Mouse (Mus musculus): ENCODE results near the gene Atxn1. TPM values are rescaled to one million over a fixed set of nuclear protein-coding genes. Genes with fewer than 3 reads are reported as not detected.

Atxn1 gene
- polyA plus RNA-seq, 1 experiment from 2014 or later: 5.9 TPM

DNA sequence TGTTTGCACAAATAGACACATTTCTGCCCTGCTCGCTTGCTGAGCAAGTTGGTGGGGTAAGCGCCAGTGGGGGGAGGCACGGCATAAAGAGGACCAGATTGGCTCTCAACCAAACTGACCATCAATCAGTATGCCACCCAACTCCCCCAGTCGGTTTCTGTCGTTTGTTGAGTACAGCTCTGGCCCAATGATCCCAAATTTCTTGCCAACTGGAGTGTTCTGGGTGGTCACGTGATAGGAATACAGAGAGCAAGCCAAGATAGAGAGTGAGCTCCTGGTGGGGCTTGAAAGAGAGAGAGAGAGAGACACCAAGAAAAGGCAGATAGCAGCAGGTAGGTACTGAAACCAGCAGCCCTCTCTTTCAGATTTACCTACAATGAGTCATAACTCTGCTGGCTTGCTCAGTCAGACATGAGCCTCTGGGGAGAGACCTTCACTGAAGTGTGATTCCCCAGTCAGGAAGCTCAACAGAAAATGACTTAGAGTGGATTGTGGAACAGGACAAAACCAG lies 57.6 kb downstream of the Atxn1 start:
- Histone ChIP-seq H3K4me1 (ENCODE audit: insufficient read depth, low read length) (peaks cover 35% of the 10 kb centered on the region), H3K4me2 (replicated peaks; ENCODE audit: low read depth, low read length) (no peak overlapping the region), H3K27me3 (ENCODE audit: insufficient read depth, low read length) (no peaks in the 10 kb centered on the region), H3K27ac (ENCODE audit: low read length) (no peak overlapping the region; the same call in 1 of the 2 replicates), H3K4me3 (ENCODE audit: low read length) (no peak overlapping the region), H3K36me3 (ENCODE audit: insufficient read depth, low read length) (peaks cover 3% of the 10 kb centered on the region; the same call in 1 of the 2 replicates), H3K9me3 (ENCODE audit: low read length) (no peaks in the 10 kb centered on the region), H3K9ac (replicated peaks; ENCODE audit: low read length) (no peak overlapping the region)
- WGBS: 50% methylated on average over 6 of the region's 6 CpGs
- no peak for ATAC-seq (ENCODE audit: low FRiP score, low TSS enrichment)

DNA sequence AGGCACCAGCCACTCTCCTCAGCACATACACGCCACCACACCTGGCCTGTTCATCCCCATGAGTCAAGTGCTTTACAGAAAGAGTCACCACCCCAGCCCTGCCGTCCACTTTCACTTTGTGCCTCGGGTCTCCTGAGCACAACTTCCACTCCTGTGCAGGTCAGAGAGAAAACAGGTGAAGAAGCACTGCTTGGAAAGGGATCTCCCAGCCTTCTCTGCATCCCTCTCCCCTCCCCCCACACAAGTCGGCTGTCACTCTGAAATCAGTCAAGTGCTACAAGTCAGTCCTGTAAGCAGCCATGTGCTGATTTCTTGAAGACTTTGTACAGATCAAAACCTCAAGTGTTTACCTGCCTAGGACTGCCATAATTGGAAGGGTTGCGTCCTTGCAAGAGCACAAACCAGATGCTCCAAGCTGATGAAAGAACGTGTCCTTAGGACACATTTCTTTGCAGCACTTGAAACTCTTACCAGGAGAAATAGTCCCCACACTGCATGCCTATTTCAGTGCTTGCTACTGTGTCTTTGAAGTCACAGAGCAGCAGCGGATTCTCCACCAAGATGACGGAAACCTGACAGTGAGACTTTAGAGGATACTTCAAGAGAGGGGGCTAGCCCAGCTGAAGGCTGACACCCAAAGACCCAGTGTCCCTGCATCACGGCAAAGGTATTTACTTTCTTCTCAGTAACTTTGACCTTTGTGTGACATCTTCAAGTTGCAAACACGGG lies 58.2 kb downstream of the Atxn1 start:
- WGBS: 60% methylated on average over 10 of the region's 10 CpGs
- Histone ChIP-seq H3K4me1 (ENCODE audit: insufficient read depth, low read length) (peaks cover 35% of the 10 kb centered on the region), H3K4me3 (ENCODE audit: low read length) (no peak overlapping the region), H3K27me3 (ENCODE audit: insufficient read depth, low read length) (no peaks in the 10 kb centered on the region), H3K36me3 (ENCODE audit: insufficient read depth, low read length) (peaks cover 3% of the 10 kb centered on the region; the same call in 1 of the 2 replicates), H3K27ac (ENCODE audit: low read length) (no peak overlapping the region), H3K9ac (replicated peaks; ENCODE audit: low read length) (no peak overlapping the region), H3K9me3 (ENCODE audit: low read length) (no peaks in the 10 kb centered on the region), H3K4me2 (replicated peaks; ENCODE audit: low read depth, low read length) (no peak overlapping the region)
- no peak for ATAC-seq (ENCODE audit: low FRiP score, low TSS enrichment)

DNA sequence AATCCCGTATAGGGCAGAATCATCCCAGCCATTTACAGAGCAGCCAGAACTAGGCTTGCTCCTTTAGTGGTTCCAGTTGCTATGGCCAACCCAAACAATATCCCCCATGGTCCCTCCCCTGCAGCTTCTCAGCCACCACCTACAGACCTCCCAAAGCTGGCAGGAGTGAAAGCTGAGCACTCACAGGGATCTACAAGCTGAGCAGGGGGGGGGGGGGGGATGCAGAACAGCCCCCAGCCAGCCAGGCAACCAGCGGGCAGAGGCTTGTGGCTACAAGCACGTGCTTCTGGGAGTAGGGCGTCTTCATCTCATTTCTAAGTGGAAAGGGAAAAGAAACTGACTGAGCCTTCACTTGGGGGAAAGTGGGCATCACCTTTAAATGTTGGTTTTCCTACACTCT lies 59.9 kb downstream of the Atxn1 start:
- 61% methylated on average over 4 of the region's 4 CpGs for WGBS

DNA sequence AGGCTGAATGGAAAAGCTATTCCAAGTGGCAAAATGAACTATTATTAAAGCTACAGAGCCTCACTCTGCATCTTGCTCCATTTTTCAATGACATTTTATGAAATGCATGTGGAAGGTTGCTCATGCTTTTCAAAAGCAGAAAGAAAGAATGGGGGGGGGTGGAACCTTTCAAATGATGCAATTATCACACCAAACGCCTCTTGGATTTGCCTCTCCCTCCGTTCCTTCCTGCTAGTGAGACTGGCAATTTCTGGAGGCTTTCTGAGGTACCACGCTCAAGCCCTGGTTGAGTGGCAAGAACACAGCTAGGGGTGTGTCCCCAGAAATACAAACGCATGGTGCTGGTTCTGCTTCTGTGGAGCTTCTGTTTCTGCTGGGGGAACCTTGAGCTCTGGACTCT lies 60.4 kb downstream of the Atxn1 start:
- no peaks in the 10 kb centered on the region for H3K9me3 ChIP-seq (ENCODE audit: low read length)
- no peak overlapping the region for H3K4me2 ChIP-seq (replicated peaks; ENCODE audit: low read depth, low read length)
- H3K9ac ChIP-seq (replicated peaks; ENCODE audit: low read length): no peak overlapping the region
- ATAC-seq (ENCODE audit: low FRiP score, low TSS enrichment): no peak
- no peaks in the 10 kb centered on the region for H3K27me3 ChIP-seq (ENCODE audit: insufficient read depth, low read length)
- 81% methylated on average over 4 of the region's 4 CpGs for WGBS
- H3K36me3 ChIP-seq (ENCODE audit: insufficient read depth, low read length): peaks cover 3% of the 10 kb centered on the region; the same call in 1 of the 2 replicates
- H3K4me3 ChIP-seq (ENCODE audit: low read length): no peak overlapping the region
- peaks cover 35% of the 10 kb centered on the region for H3K4me1 ChIP-seq (ENCODE audit: insufficient read depth, low read length)
- H3K27ac ChIP-seq (ENCODE audit: low read length): no peak overlapping the region

More for the DNA sequence above, 59.9 kb downstream of the Atxn1 start:
- H3K27me3 ChIP-seq (ENCODE audit: insufficient read depth, low read length): no peaks in the 10 kb centered on the region
- H3K27ac ChIP-seq (ENCODE audit: low read length): no peak overlapping the region
- no peak overlapping the region for H3K4me2 ChIP-seq (replicated peaks; ENCODE audit: low read depth, low read length)
- no peak overlapping the region for H3K9ac ChIP-seq (replicated peaks; ENCODE audit: low read length)
- peaks cover 35% of the 10 kb centered on the region for H3K4me1 ChIP-seq (ENCODE audit: insufficient read depth, low read length)
- peaks cover 3% of the 10 kb centered on the region; the same call in 1 of the 2 replicates for H3K36me3 ChIP-seq (ENCODE audit: insufficient read depth, low read length)
- no peak overlapping the region for H3K4me3 ChIP-seq (ENCODE audit: low read length)
- ATAC-seq (ENCODE audit: low FRiP score, low TSS enrichment): 0 out of 2 replicates have a peak, but pooled peaks have one; percentile 39
- H3K9me3 ChIP-seq (ENCODE audit: low read length): no peaks in the 10 kb centered on the region

DNA sequence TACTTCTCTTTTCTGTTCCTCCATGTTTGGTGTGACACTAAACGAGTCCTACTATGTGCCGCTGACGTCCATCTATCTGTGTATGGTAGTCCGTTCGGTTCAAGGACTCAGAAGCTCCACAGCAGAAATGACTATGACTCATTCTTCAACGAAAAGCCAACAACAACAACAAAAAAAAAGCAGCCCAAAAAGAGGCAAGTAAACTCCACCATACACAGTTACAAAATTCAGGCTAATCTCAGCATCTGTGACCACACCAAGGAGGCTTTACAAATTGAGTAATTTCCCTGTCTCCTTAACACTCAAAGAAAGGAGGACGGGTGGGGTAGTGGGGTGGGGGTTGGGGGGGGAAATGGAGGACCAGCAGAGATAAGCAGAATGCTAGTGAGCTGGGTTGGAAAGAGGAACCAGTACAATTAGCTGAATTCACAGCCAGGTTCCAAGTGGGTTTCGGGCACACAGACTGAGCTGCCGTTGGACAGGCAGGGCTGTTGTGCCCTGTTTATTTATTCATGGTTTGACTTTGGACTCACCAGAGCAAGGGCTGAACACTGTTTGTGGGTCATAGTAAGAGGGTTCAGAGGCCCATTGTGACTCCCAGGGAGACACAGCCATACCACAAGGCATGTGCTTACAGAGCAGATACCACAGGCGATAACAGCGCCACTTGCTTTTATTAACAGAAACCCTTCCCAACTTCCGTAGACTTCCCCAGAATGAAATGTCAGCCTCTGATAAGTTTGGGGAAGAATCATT lies 61.1 kb downstream of the Atxn1 start:
- WGBS: 76% methylated on average over 12 of the region's 12 CpGs
- Histone ChIP-seq H3K9me3 (ENCODE audit: low read length) (no peaks in the 10 kb centered on the region), H3K36me3 (ENCODE audit: insufficient read depth, low read length) (peaks cover 3% of the 10 kb centered on the region; the same call in 1 of the 2 replicates), H3K4me3 (ENCODE audit: low read length) (no peak overlapping the region), H3K27me3 (ENCODE audit: insufficient read depth, low read length) (no peaks in the 10 kb centered on the region), H3K9ac (replicated peaks; ENCODE audit: low read length) (no peak overlapping the region), H3K4me1 (ENCODE audit: insufficient read depth, low read length) (peaks cover 35% of the 10 kb centered on the region), H3K4me2 (replicated peaks; ENCODE audit: low read depth, low read length) (no peak overlapping the region), H3K27ac (ENCODE audit: low read length) (peak overlapping the region; percentile 50)
- ATAC-seq (ENCODE audit: low FRiP score, low TSS enrichment): peak; percentile 57; the same call in 1 of the 2 replicates

DNA sequence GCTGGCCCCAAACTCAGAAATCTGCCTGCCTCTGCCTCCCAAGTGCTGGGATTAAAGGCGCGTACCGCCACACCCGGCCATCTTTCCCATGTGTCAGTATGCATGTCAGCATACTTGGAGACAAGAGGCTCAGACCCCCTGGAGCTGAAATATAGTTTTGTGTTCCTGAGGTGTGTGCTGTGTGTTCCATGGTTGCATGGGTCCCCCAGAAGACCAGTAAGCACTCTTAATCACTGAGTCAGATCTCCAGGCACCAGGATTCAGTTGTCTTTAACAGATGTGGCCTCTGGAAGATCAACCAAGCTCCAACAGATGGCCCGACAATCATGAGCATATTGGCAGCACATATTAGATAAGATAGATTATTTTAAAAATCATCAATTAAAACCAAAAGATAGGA lies 62.4 kb downstream of the Atxn1 start:
- Histone ChIP-seq H3K4me3 (ENCODE audit: low read length) (no peak overlapping the region), H3K36me3 (ENCODE audit: insufficient read depth, low read length) (peaks cover 3% of the 10 kb centered on the region; the same call in 1 of the 2 replicates), H3K4me2 (replicated peaks; ENCODE audit: low read depth, low read length) (no peak overlapping the region), H3K9ac (replicated peaks; ENCODE audit: low read length) (no peak overlapping the region), H3K9me3 (ENCODE audit: low read length) (no peaks in the 10 kb centered on the region), H3K27ac (ENCODE audit: low read length) (no peak overlapping the region), H3K4me1 (ENCODE audit: insufficient read depth, low read length) (peaks cover 38% of the 10 kb centered on the region), H3K27me3 (ENCODE audit: insufficient read depth, low read length) (no peaks in the 10 kb centered on the region)
- no peak for ATAC-seq (ENCODE audit: low FRiP score, low TSS enrichment)
- 96% methylated on average over 5 of the region's 5 CpGs for WGBS

DNA sequence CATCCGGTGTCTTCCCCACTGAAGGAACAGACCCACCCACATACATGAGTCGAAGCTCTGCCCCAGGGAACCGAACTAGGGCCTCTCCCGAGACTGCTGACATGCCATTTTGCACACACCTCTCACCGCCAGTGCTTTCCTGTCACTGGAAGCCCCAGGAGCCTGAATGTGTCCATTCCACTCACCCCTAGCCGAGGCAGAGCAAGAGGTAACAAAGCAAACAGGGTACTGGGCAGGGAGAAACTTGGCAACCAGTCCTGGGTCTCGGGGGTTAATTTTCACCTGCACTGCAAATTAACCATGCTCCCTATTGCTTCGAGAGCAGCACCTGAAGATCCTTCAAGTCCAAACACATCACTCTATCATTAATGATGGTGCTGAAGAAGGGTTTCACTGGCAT lies 64.0 kb downstream of the Atxn1 start:
- H3K9ac ChIP-seq (replicated peaks; ENCODE audit: low read length): no peak overlapping the region
- H3K9me3 ChIP-seq (ENCODE audit: low read length): no peaks in the 10 kb centered on the region
- WGBS: 83% methylated on average over 8 of the region's 8 CpGs
- no peak overlapping the region for H3K4me3 ChIP-seq (ENCODE audit: low read length)
- no peaks in the 10 kb centered on the region for H3K27me3 ChIP-seq (ENCODE audit: insufficient read depth, low read length)
- H3K4me2 ChIP-seq (replicated peaks; ENCODE audit: low read depth, low read length): no peak overlapping the region
- H3K27ac ChIP-seq (ENCODE audit: low read length): no peak overlapping the region
- peaks cover 29% of the 10 kb centered on the region for H3K4me1 ChIP-seq (ENCODE audit: insufficient read depth, low read length)
- H3K36me3 ChIP-seq (ENCODE audit: insufficient read depth, low read length): peaks cover 3% of the 10 kb centered on the region; the same call in 1 of the 2 replicates
- no peak for ATAC-seq (ENCODE audit: low FRiP score, low TSS enrichment)

DNA sequence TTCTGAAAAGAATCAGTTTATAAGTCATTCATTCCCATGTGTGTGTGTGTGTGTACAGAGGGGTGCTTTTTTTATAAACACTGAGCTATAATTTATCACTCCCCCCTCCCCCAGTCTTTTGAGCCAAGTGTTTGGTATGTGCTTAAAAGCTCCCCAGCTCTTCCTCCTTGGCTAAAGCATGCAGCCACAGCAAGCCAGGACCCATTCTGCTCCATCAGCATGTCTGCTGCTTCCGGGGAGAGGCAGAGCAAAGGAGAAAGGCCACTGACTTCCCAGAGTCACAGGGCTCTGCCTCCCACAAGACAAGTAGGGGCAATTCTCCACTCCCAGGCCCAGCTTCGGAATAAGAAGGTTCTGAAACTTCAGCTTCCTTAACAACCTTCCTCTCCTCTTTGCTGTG lies 67.2 kb downstream of the Atxn1 start:
- no peak overlapping the region for H3K27ac ChIP-seq (ENCODE audit: low read length)
- no peak overlapping the region for H3K4me2 ChIP-seq (replicated peaks; ENCODE audit: low read depth, low read length)
- H3K9me3 ChIP-seq (ENCODE audit: low read length): no peaks in the 10 kb centered on the region
- 21% methylated on average over 2 of the region's 2 CpGs for WGBS
- H3K4me1 ChIP-seq (ENCODE audit: insufficient read depth, low read length): peaks cover 28% of the 10 kb centered on the region
- H3K36me3 ChIP-seq (ENCODE audit: insufficient read depth, low read length): peaks cover 2% of the 10 kb centered on the region; the same call in 1 of the 2 replicates
- 0 out of 2 replicates have a peak, but pooled peaks have one; percentile 61 for ATAC-seq (ENCODE audit: low FRiP score, low TSS enrichment)
- H3K4me3 ChIP-seq (ENCODE audit: low read length): no peak overlapping the region
- H3K9ac ChIP-seq (replicated peaks; ENCODE audit: low read length): no peak overlapping the region
- no peaks in the 10 kb centered on the region for H3K27me3 ChIP-seq (ENCODE audit: insufficient read depth, low read length)

DNA sequence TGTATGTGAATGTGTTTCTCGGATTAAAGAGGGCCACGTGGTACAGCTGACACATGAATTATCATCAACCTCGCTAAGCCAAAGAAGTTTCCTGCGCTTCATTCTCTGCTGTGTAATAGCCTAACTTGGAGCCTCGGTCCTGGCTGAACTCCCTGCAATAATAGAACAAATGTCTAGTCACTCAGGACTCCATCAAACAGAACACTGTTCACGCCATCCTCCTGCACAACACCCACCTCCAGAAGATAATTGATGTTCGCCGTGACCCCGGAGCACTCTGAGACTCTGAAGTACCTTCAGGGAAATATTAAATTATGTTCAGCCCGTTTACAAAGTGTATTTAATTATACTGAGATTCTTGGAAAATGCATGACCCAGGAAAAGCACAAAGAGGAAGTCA lies 70.0 kb downstream of the Atxn1 start:
- WGBS: 50% methylated on average over 10 of the region's 10 CpGs
- Histone ChIP-seq H3K27ac (ENCODE audit: low read length) (0 out of 2 replicates have a peak overlapping the region, but pooled peaks have one; percentile 2), H3K36me3 (ENCODE audit: insufficient read depth, low read length) (no peaks in the 10 kb centered on the region), H3K4me2 (replicated peaks; ENCODE audit: low read depth, low read length) (no peak overlapping the region), H3K9me3 (ENCODE audit: low read length) (no peaks in the 10 kb centered on the region), H3K4me1 (ENCODE audit: insufficient read depth, low read length) (peaks cover 29% of the 10 kb centered on the region), H3K4me3 (ENCODE audit: low read length) (no peak overlapping the region), H3K27me3 (ENCODE audit: insufficient read depth, low read length) (no peaks in the 10 kb centered on the region), H3K9ac (replicated peaks; ENCODE audit: low read length) (no peak overlapping the region)
- ATAC-seq (ENCODE audit: low FRiP score, low TSS enrichment): no peak
